Mouse (Mus musculus): ENCODE results near the gene Fndc3b. TPM values are rescaled to one million over a fixed set of nuclear protein-coding genes. Genes with fewer than 3 reads are reported as not detected.

Fndc3b gene
- polyA plus RNA-seq, 1 experiment from 2014 or later: 21.9 TPM

DNA sequence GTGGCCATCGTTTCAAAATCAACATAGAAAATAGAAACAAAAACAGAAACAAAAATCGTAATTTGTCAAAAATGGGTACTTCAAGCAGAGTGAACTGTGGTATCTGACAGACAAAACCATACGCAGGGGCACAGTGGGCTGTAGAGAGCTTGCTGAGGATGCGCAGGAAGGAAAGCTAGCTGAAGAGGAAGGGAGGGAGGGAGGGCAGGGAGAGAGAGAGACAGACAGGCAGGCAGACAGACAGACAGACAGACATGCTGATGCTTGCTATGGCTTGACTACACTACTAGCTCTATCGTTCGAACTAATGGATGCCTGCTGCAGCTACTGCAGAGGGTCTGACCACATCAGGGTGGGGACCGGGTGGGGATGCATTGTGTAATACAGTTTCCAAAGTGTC is 247.7 kb downstream of the Fndc3b start:
- Histone ChIP-seq H3K36me3 (peaks cover 80% of the 10 kb centered on the region), H3K4me1 (peaks cover 34% of the 10 kb centered on the region; the same call in 1 of the 2 replicates), H3K9me3 (no peaks in the 10 kb centered on the region), H3K27me3 (ENCODE audit: insufficient read depth, poor library complexity, severe bottlenecking) (no peaks in the 10 kb centered on the region), H3K27ac (no peak overlapping the region), H3K4me3 (no peak overlapping the region)
- 89% methylated on average over 7 of the region's 7 CpGs for WGBS
- no peak for DNase-seq (ENCODE audit: low spot score)

DNA sequence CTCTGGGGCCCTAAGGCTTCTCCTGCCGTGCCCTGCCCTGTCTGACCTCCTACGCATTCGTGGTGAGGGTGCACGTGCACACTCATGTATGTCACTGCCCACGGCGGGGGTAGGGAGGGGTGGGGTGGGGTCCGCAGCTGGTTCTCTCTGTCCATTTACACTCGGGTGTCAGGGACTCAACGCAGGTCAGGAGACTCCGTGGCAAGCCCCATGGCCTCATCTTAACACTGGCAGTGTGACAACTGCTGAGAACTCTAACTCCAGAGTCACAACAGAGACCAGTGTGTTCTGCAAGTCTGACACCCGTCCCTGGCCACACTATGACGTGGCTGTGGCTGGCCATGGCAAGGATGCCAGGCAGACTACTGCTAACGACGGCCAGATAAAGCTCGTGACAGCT is 248.2 kb downstream of the Fndc3b start:
- peaks cover 34% of the 10 kb centered on the region; the same call in 1 of the 2 replicates for H3K4me1 ChIP-seq
- H3K27ac ChIP-seq: no peak overlapping the region
- WGBS: 78% methylated on average over 15 of the region's 15 CpGs
- no peaks in the 10 kb centered on the region for H3K27me3 ChIP-seq (ENCODE audit: insufficient read depth, poor library complexity, severe bottlenecking)
- peaks cover 80% of the 10 kb centered on the region for H3K36me3 ChIP-seq
- H3K9me3 ChIP-seq: no peaks in the 10 kb centered on the region
- DNase-seq (ENCODE audit: low spot score): no peak
- H3K4me3 ChIP-seq: no peak overlapping the region

GRCm38 (mm10) chr3:27462316-27462902 is 248.7 kb downstream of the Fndc3b start:
- Histone ChIP-seq H3K9me3 (no peaks in the 10 kb centered on the region), H3K4me3 (no peak overlapping the region), H3K27me3 (ENCODE audit: insufficient read depth, poor library complexity, severe bottlenecking) (no peaks in the 10 kb centered on the region), H3K36me3 (peaks cover 80% of the 10 kb centered on the region), H3K27ac (peak overlapping the region; percentile 52; the same call in 1 of the 2 replicates), H3K4me1 (peaks cover 34% of the 10 kb centered on the region; the same call in 1 of the 2 replicates)
- 76% methylated on average over 9 of the region's 9 CpGs for WGBS
- no peak for DNase-seq (ENCODE audit: low spot score)

DNA sequence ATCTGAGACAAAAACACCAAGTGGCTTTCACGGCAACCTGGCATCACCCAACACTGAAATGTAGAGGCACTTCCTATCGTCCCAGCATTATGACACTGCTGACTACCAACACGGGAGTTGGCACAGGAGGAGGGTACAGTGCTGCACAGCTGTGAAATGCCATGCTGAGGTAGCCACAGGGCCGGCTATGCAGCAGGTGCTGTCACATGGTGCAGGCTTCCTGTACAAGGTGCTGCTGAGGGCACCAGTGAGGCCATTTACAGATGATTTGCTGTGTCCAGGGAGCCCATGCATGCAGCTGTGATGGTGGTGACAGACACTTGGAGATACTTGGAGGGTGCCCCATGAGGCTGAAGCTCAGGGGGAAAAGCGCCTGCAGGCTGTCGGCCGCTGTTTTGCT is 249.2 kb downstream of the Fndc3b start:
- WGBS: 69% methylated on average over 7 of the region's 7 CpGs
- Histone ChIP-seq H3K27me3 (ENCODE audit: insufficient read depth, poor library complexity, severe bottlenecking) (no peaks in the 10 kb centered on the region), H3K4me3 (no peak overlapping the region), H3K27ac (peak overlapping the region; percentile 52; the same call in 1 of the 2 replicates), H3K4me1 (peaks cover 34% of the 10 kb centered on the region; the same call in 1 of the 2 replicates), H3K36me3 (peaks cover 80% of the 10 kb centered on the region), H3K9me3 (no peaks in the 10 kb centered on the region)
- no peak for DNase-seq (ENCODE audit: low spot score)

DNA sequence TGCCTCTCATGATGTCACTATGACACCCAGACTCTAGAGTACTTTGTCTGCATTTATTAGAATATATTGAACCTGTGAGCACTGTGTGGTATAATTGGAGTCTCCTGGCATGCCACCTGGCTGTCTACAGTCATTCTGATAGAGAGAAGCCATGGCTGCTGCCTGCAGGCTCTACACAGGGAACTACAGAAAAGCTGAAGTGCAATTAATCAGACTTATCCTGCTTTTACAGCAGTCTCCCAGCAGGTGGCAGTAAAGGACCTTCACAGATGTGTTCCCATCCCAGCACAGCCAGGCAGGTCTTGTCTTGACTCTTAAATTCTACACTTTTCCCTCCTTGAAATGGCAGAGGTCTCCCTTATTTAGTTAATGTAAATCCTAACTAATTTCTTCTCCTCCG is 250.1 kb downstream of the Fndc3b start:
- Histone ChIP-seq H3K4me3 (no peak overlapping the region), H3K27ac (no peak overlapping the region), H3K36me3 (peaks cover 86% of the 10 kb centered on the region), H3K27me3 (ENCODE audit: insufficient read depth, poor library complexity, severe bottlenecking) (no peaks in the 10 kb centered on the region), H3K4me1 (peaks cover 34% of the 10 kb centered on the region; the same call in 1 of the 2 replicates), H3K9me3 (no peaks in the 10 kb centered on the region)
- DNase-seq (ENCODE audit: low spot score): no peak
- WGBS: 68% methylated on average over 1 of the region's 1 CpGs

DNA sequence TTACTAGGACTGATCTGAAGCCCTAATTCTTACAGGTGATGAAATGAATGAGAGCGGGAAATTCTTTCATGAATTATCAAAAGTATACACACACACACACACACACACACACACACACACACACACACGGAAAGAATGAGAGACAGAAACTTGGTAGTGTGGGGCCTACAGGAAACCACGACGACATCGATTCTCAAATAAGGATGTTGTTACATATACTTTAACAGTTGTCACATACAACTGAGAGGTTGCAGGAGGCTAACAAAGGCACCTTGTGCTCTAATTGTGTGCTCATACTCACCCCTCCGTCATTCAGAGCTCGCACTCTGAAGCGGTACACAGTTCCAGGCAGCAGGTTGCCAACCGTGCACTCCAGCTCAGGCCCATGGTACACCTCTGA is 252.7 kb downstream of the Fndc3b start:
- Histone ChIP-seq H3K9me3 (no peaks in the 10 kb centered on the region), H3K27ac (no peak overlapping the region), H3K36me3 (peaks cover 95% of the 10 kb centered on the region), H3K27me3 (ENCODE audit: insufficient read depth, poor library complexity, severe bottlenecking) (no peaks in the 10 kb centered on the region), H3K4me1 (peaks cover 18% of the 10 kb centered on the region; the same call in 1 of the 2 replicates), H3K4me3 (no peak overlapping the region)
- WGBS: 91% methylated on average over 9 of the region's 9 CpGs
- no peak for DNase-seq (ENCODE audit: low spot score)

GRCm38 (mm10) chr3:27456514-27456913 is 254.6 kb downstream of the Fndc3b start:
- Histone ChIP-seq H3K4me1 (0 out of 2 replicates have a peak, but pooled peaks cover under 1% of the 10 kb centered on the region), H3K9me3 (no peaks in the 10 kb centered on the region), H3K27me3 (ENCODE audit: insufficient read depth, poor library complexity, severe bottlenecking) (no peaks in the 10 kb centered on the region), H3K36me3 (peaks cover 95% of the 10 kb centered on the region), H3K27ac (no peak overlapping the region), H3K4me3 (no peak overlapping the region)
- no peak for DNase-seq (ENCODE audit: low spot score)
- 89% methylated on average over 14 of the region's 14 CpGs for WGBS

GRCm38 (mm10) chr3:27454402-27455195 is 256.5 kb downstream of the Fndc3b start:
- Histone ChIP-seq H3K36me3 (peaks cover 99% of the 10 kb centered on the region), H3K27me3 (ENCODE audit: insufficient read depth, poor library complexity, severe bottlenecking) (no peaks in the 10 kb centered on the region), H3K4me3 (no peak overlapping the region), H3K9me3 (no peaks in the 10 kb centered on the region), H3K27ac (no peak overlapping the region), H3K4me1 (no peaks in the 10 kb centered on the region)
- WGBS: 86% methylated on average over 8 of the region's 8 CpGs
- no peak for DNase-seq (ENCODE audit: low spot score)

GRCm38 (mm10) chr3:27453453-27454098 is 257.5 kb downstream of the Fndc3b start:
- H3K4me1 ChIP-seq: no peaks in the 10 kb centered on the region
- WGBS: 76% methylated on average over 13 of the region's 13 CpGs
- H3K27ac ChIP-seq: no peak overlapping the region
- DNase-seq (ENCODE audit: low spot score): no peak
- H3K27me3 ChIP-seq (ENCODE audit: insufficient read depth, poor library complexity, severe bottlenecking): no peaks in the 10 kb centered on the region
- no peaks in the 10 kb centered on the region for H3K9me3 ChIP-seq
- peaks cover 98% of the 10 kb centered on the region for H3K36me3 ChIP-seq
- no peak overlapping the region for H3K4me3 ChIP-seq

DNA sequence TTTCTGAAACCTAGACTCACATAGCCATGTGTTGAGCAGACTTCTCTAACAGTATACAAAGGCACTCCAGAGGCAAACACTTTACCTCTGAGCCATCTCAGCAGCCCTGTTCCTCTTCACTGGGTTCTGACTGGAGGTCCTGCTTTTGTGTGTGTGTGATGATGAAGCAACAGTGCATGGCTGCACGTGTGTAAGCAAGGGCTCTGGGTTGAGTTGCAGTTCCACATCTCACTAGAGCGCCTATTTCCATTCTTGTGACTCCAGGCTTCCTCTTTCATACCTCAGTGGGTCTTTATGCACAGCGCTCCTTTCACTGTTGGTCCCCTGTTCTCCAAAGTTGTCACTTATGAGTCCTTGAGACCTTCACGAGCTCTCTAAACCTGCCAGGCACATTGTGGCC is 261.7 kb downstream of the Fndc3b start:
- Histone ChIP-seq H3K27me3 (ENCODE audit: insufficient read depth, poor library complexity, severe bottlenecking) (no peaks in the 10 kb centered on the region), H3K4me1 (no peaks in the 10 kb centered on the region), H3K9me3 (no peaks in the 10 kb centered on the region), H3K27ac (no peak overlapping the region), H3K4me3 (no peak overlapping the region), H3K36me3 (peaks cover 89% of the 10 kb centered on the region)
- 93% methylated on average over 4 of the region's 4 CpGs for WGBS
- DNase-seq (ENCODE audit: low spot score): no peak

DNA sequence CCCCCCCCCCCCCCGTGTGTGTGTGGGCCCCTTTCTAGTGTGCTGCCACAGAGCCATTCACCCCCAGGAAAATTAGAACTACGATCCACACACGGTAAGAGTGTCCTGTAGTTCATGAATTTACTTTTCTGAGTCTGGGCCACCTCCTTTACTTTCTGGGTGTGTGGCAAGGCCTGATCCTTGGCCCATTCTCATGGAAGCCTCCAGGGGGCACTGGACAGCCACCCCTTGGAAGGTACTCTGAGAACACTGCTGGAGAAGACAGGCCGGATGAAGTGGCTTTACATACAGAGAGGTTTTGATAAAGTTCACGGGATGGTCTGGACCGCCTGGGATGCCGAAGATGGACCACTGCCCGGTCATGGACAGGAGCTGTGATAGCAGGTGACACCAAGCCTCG is 262.7 kb downstream of the Fndc3b start:
- peaks cover 86% of the 10 kb centered on the region for H3K36me3 ChIP-seq
- no peaks in the 10 kb centered on the region for H3K27me3 ChIP-seq (ENCODE audit: insufficient read depth, poor library complexity, severe bottlenecking)
- no peaks in the 10 kb centered on the region for H3K4me1 ChIP-seq
- no peak overlapping the region for H3K27ac ChIP-seq
- 79% methylated on average over 9 of the region's 9 CpGs for WGBS
- no peak overlapping the region for H3K4me3 ChIP-seq
- no peak for DNase-seq (ENCODE audit: low spot score)
- no peaks in the 10 kb centered on the region for H3K9me3 ChIP-seq

DNA sequence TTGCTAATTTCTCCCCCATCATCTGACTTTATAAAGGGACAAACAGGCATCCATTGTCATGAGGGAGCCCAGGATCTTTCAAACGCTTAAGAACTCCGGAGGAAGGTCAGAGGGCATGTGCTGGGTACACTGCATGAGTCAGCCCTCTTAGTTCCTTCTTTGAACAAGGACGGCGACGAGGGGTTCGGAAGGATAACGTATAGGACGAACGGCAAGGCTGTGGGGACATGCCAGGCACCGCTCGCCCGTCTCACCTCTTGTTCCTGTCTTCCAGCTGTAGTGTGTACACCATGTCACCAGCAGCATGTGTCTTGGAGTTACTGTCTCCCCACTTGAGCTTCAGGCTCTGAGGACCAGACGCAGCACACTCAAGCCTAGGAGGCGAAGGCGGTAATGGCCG is 271.4 kb downstream of the Fndc3b start:
- Histone ChIP-seq H3K36me3 (peaks cover 38% of the 10 kb centered on the region), H3K4me1 (peaks cover 11% of the 10 kb centered on the region), H3K9me3 (no peaks in the 10 kb centered on the region), H3K27me3 (ENCODE audit: insufficient read depth, poor library complexity, severe bottlenecking) (no peaks in the 10 kb centered on the region), H3K27ac (no peak overlapping the region), H3K4me3 (no peak overlapping the region)
- no peak for DNase-seq (ENCODE audit: low spot score)
- WGBS: 78% methylated on average over 16 of the region's 16 CpGs

DNA sequence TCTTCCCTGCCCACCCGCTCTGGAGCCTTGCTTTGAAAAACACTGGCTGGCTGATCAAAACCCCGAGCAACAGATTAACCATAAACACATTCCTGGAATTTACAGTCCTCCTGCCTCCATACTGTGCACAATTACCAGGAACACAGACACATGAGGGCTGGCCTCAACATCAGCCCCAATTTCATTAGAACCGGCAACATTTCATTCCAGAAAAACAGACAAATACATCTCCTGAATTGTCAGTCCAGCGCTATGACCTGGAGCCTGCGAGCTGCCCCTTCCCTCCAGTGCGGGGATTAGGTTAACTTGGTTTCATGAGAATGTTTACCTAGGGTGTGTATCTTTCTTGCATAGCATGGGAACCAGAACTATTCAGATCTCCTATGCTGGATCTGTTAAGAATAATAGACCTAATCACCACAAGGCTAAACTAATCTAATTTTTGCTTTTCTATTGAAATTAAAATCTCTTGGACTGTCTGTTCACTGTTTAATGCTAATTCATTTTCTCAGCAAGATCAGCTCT is 275.9 kb downstream of the Fndc3b start:
- H3K27ac ChIP-seq: no peak overlapping the region
- H3K9me3 ChIP-seq: no peaks in the 10 kb centered on the region
- no peaks in the 10 kb centered on the region for H3K27me3 ChIP-seq (ENCODE audit: insufficient read depth, poor library complexity, severe bottlenecking)
- H3K36me3 ChIP-seq: peaks cover 50% of the 10 kb centered on the region
- H3K4me1 ChIP-seq: peaks cover 11% of the 10 kb centered on the region
- H3K4me3 ChIP-seq: no peak overlapping the region
- 62% methylated on average over 6 of the region's 6 CpGs for WGBS
- no peak for DNase-seq (ENCODE audit: low spot score)
